Mouse (Mus musculus) heart, embryonic 11.5 days (tissue): ENCODE measurements around the gene Hormad1. TPM values are rescaled to one million over a fixed set of nuclear protein-coding genes. Genes with fewer than 3 reads are reported as not detected.
A peak's percentile ranks its signal among the peaks of the same experiment; 100 is the strongest.
"Not testable (repeated sequence)": the region's sequence is repeated elsewhere in the genome, so short reads cannot be mapped to it uniquely, and the experiment has no call there.

Experiments used
- ATAC-seq: fragments of 200-750 bp; cut with Nextera tagmentation; replicated peaks from 2 replicates; pipeline ENCODE4 v1.8.0; 2017; ENCODE audit warnings: moderate library complexity; ENCODE audit not compliant: insufficient number of reproducible peaks, low FRiP score, low TSS enrichment
- H3K27ac ChIP-seq: fragments of 300-500 bp; sonication (generic); 2 replicates; pipeline ENCODE4 v1.5.1; 2014; ENCODE audit warnings: mild to moderate bottlenecking, low read depth, low read length
- H3K27me3 ChIP-seq: fragments of 300-500 bp; sonication (generic); 2 replicates; pipeline ENCODE4 v1.6.1; 2014; ENCODE audit warnings: mild to moderate bottlenecking, low read length, mixed read lengths; ENCODE audit not compliant: control insufficient read depth, insufficient read depth
- H3K36me3 ChIP-seq: fragments of 300-500 bp; sonication (generic); 2 replicates; pipeline ENCODE4 v1.6.1; 2014; ENCODE audit warnings: mild to moderate bottlenecking, low read length, moderate library complexity, mixed read lengths; ENCODE audit not compliant: control insufficient read depth, insufficient read depth
- H3K4me1 ChIP-seq: fragments of 300-500 bp; sonication (generic); 2 replicates; pipeline ENCODE4 v1.6.1; 2014; ENCODE audit warnings: low read length; ENCODE audit not compliant: control insufficient read depth, insufficient read depth
- H3K4me2 ChIP-seq: fragments of 300-500 bp; sonication (generic); 2 replicates; pipeline ENCODE4 v1.6.1; 2014; ENCODE audit warnings: mild to moderate bottlenecking, moderate library complexity
- H3K4me3 ChIP-seq: fragments of 300-500 bp; sonication (generic); 2 replicates; pipeline ENCODE4 v1.5.1; 2014; ENCODE audit warnings: low read depth, low read length
- H3K9ac ChIP-seq: fragments of 300-500 bp; sonication (generic); 2 replicates; pipeline ENCODE4 v1.6.1; 2014; ENCODE audit warnings: mild to moderate bottlenecking, low read depth, low read length, moderate library complexity
- H3K9me3 ChIP-seq: fragments of 300-500 bp; sonication (generic); replicated peaks from 2 replicates; pipeline ENCODE4 v1.6.1; 2016; ENCODE audit warnings: low read length; ENCODE audit not compliant: control insufficient read depth
- WGBS: fragments of 180-500 bp; shearing (Covaris S2); extraction: QIAGEN DNeasy Blood & Tissue Kit; methylation state at CpG from one replicate; pipeline ENCODE4 v1.1.7; 2014; ENCODE audit not compliant: insufficient replicate concordance; 5-methylcytosine and 5-hydroxymethylcytosine counted together
- polyA plus RNA-seq: library from polyadenylated mRNA; unstranded; fragments of >200 nt; fragmentation: Nextera tagmentation; extraction: Ambion mirVana; gene quantifications from 2 replicates; pipeline ENCODE4 v1.2.1, GENCODE M21; 2014

Gene Hormad1
- polyA plus RNA-seq, 1 experiment from 2014 or later = not detected

- Histone ChIP-seq H3K9ac (peak within 1 kb of the TSS; percentile 79), H3K4me3 (peak within 1 kb of the TSS; percentile 84), H3K36me3 (peaks cover 10% of the 10 kb centered on the region), H3K4me2 (peak within 1 kb of the TSS; percentile 76), H3K27me3 (no peaks in the 10 kb centered on the region), H3K9me3 (no peaks in the 10 kb centered on the region), H3K27ac (peak within 1 kb of the TSS; percentile 78), H3K4me1 (no peaks in the 10 kb centered on the region)
- under 1% methylated on average over 12 of the region's 12 CpGs for WGBS
- ATAC-seq = peak; percentile 100
Measured at GRCm38 (mm10) chr3:95588604-95589086, 29.2 kb downstream of the Hormad1 start, which contains the start of gene Golph3l. Golph3l (plus strand) TSS chr3:95588934.

- Histone ChIP-seq H3K4me3 (no peak overlapping the region), H3K9ac (no peak overlapping the region), H3K4me1 (no peaks in the 10 kb centered on the region), H3K36me3 (peaks cover 12% of the 10 kb centered on the region; the same call in 1 of the 2 replicates), H3K27ac (no peak overlapping the region), H3K4me2 (no peak overlapping the region), H3K27me3 (no peaks in the 10 kb centered on the region), H3K9me3 (no peaks in the 10 kb centered on the region)
- no peak for ATAC-seq
Measured at GRCm38 (mm10) chr3:95598734-95599133, 39.3 kb downstream of the Hormad1 start.

GRCm38 (mm10) chr3:95601287-95601686 lies 41.8 kb downstream of the Hormad1 start:
- Histone ChIP-seq H3K9ac (no peak overlapping the region), H3K36me3 (peaks cover 2% of the 10 kb centered on the region; the same call in 1 of the 2 replicates), H3K4me2 (no peak overlapping the region), H3K27me3 (no peaks in the 10 kb centered on the region), H3K4me1 (no peaks in the 10 kb centered on the region), H3K27ac (no peak overlapping the region), H3K4me3 (no peak overlapping the region), H3K9me3 (no peaks in the 10 kb centered on the region)
- no peak for ATAC-seq
- WGBS = 90% methylated on average over 3 of the region's 3 CpGs

- H3K27me3 ChIP-seq = no peaks in the 10 kb centered on the region
- H3K27ac ChIP-seq = no peak overlapping the region
- H3K4me1 ChIP-seq = no peaks in the 10 kb centered on the region
- WGBS = 81% methylated on average over 3 of the region's 3 CpGs
- ATAC-seq = no peak
- H3K9me3 ChIP-seq = no peaks in the 10 kb centered on the region
- no peak overlapping the region for H3K4me2 ChIP-seq
- H3K9ac ChIP-seq = no peak overlapping the region
- no peak overlapping the region for H3K4me3 ChIP-seq
- H3K36me3 ChIP-seq = peaks cover 3% of the 10 kb centered on the region; the same call in 1 of the 2 replicates
Measured at GRCm38 (mm10) chr3:95606096-95606495, 46.6 kb downstream of the Hormad1 start.

DNA sequence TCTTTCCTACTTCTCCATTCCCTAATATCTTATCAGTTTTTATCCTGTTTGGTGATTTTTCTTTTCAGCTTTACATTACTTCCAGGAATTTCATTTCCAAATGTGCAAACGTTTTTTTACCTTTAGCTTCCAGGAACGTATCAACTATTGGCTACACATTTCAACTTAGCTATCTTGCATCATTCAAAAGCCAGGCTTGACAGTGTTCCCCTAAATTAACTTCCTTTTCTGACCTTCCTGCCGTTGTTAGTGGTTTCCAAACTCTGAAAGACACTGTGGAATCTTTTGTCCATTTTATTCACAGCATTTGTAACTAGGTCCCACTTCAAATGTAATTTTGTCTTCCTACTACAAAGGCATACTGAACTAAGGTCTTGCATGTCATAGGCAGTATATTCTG lies 49.7 kb downstream of the Hormad1 start:
- Histone ChIP-seq H3K9me3 (no peaks in the 10 kb centered on the region), H3K4me1 (no peaks in the 10 kb centered on the region), H3K4me2 (no peak overlapping the region), H3K36me3 (peaks cover 3% of the 10 kb centered on the region; the same call in 1 of the 2 replicates), H3K9ac (no peak overlapping the region), H3K4me3 (no peak overlapping the region), H3K27me3 (no peaks in the 10 kb centered on the region), H3K27ac (no peak overlapping the region)
- 73% methylated on average over 3 of the region's 3 CpGs for WGBS
- no peak for ATAC-seq

GRCm38 (mm10) chr3:95613996-95614395 lies 54.5 kb downstream of the Hormad1 start:
- ATAC-seq = no peak
- H3K4me3 ChIP-seq = no peak overlapping the region
- H3K9ac ChIP-seq = no peak overlapping the region
- H3K27ac ChIP-seq = no peak overlapping the region
- no peaks in the 10 kb centered on the region for H3K4me1 ChIP-seq
- WGBS = 100% methylated on average over 1 of the region's 1 CpGs
- H3K4me2 ChIP-seq = no peak overlapping the region
- no peaks in the 10 kb centered on the region for H3K9me3 ChIP-seq
- no peaks in the 10 kb centered on the region for H3K27me3 ChIP-seq
- H3K36me3 ChIP-seq = peaks cover 8% of the 10 kb centered on the region

DNA sequence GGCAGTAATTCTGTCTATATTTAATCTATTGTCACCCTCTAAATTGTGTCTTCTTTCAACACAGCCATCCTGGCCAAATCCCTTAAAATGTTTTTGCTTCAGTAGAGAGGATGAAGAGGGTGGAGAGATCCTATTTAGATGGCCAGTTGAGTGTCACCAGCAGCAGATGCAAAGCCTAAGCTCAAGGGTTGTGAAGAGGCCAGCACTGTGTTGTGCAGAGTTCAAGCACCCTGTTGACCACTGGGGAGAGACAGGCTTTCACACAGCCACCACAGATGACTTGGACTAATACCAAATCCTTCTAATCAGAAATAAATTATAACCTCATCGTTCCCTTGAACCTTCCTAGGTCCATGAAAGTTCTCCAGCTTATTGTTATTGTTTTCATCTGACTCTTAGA lies 59.0 kb downstream of the Hormad1 start:
- H3K9me3 ChIP-seq = no peaks in the 10 kb centered on the region
- no peak overlapping the region for H3K9ac ChIP-seq
- no peaks in the 10 kb centered on the region for H3K4me1 ChIP-seq
- no peaks in the 10 kb centered on the region for H3K27me3 ChIP-seq
- H3K4me3 ChIP-seq = no peak overlapping the region
- 76% methylated on average over 1 of the region's 1 CpGs for WGBS
- H3K36me3 ChIP-seq = peaks cover 13% of the 10 kb centered on the region
- H3K27ac ChIP-seq = no peak overlapping the region
- no peak overlapping the region for H3K4me2 ChIP-seq
- ATAC-seq = no peak

GRCm38 (mm10) chr3:95621241-95621640 lies 61.8 kb downstream of the Hormad1 start:
- no peak for ATAC-seq
- no peak overlapping the region for H3K4me2 ChIP-seq
- no peaks in the 10 kb centered on the region for H3K9me3 ChIP-seq
- H3K27ac ChIP-seq = no peak overlapping the region
- WGBS = 70% methylated on average over 1 of the region's 1 CpGs
- no peak overlapping the region for H3K9ac ChIP-seq
- H3K36me3 ChIP-seq = peaks cover 9% of the 10 kb centered on the region
- peaks cover 5% of the 10 kb centered on the region for H3K4me1 ChIP-seq
- H3K27me3 ChIP-seq = no peaks in the 10 kb centered on the region
- H3K4me3 ChIP-seq = no peak overlapping the region

DNA sequence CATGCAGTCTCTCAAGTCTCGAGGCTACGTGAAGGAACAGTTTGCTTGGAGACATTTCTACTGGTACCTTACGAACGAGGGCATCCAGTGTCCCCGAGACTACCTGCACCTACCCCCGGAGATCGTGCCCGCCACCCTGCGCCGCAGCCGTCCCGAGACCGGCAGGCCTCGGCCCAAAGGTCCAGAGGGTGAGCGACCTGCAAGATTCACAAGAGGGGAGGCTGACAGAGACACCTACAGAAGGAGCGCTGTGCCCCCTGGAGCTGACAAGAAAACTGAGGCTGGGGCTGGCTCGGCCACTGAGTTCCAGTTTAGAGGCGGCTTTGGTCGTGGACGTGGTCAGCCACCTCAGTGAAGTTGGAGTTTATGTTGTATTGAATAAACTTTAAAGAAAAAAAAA lies 62.9 kb downstream of the Hormad1 start:
- not testable (repeated sequence) for H3K27ac ChIP-seq, H3K9me3 ChIP-seq, H3K4me1 ChIP-seq, H3K4me3 ChIP-seq, H3K9ac ChIP-seq, H3K27me3 ChIP-seq, ATAC-seq, H3K36me3 ChIP-seq, H3K4me2 ChIP-seq
- WGBS = 90% methylated on average over 20 of the region's 20 CpGs
